Comparison of ENCODE assay signal across 22 mouse cellular contexts in genomic region chr7:141417731-141418681, GRCm38 (mm10). TPM values are rescaled to one million over a fixed set of nuclear protein-coding genes. Genes with fewer than 3 reads are reported as not detected.
DNase-seq lines count a peak whose midpoint lies in the region; ATAC-seq and TF ChIP-seq lines count a peak whose summit lies in the region.
"Had no signal": no experiment of that assay in that cellular context is flagged by ENCODE, and none has a peak within 500 bp of the region (broad histone marks: within the 10 kb centered on the region; RNA-seq: fewer than 3 reads in every experiment).

No protein-coding gene starts in this region.

- peaks cover 10% of the 10 kb centered on the region for H3K4me1 ChIP-seq in heart, embryonic 10.5 days
- peaks cover 11 to 12% of the 10 kb centered on the region in 2 experiments for H3K4me1 ChIP-seq in liver, embryonic 14.5 days (replicated peaks; ENCODE audit: control insufficient read depth in 2 of 2, insufficient read depth in 2 of 2, low read length in 1 of 2)
- peaks cover 6% of the 10 kb centered on the region for H3K4me1 ChIP-seq in ES-Bruce4 (ENCODE audit: control insufficient read depth, insufficient read depth, low read length)
- H3K4me1 ChIP-seq in intestine, postnatal 0 days (replicated peaks; ENCODE audit: control insufficient read depth, insufficient read depth, low read length) = peaks cover 3% of the 10 kb centered on the region; the same call in 1 of the 2 replicates

- DNase-seq in heart, embryonic 10.5 days (ENCODE audit: low spot score) = peak; percentile 71
- DNase-seq in heart, postnatal 10 days = no peak
- DNase-seq in liver, embryonic 14.5 days (ENCODE audit: low read depth in 3 of 3, low spot score in 3 of 3) = no peak
- no peak for DNase-seq in liver
- no peak for DNase-seq in left cerebral cortex, postnatal 14 days (ENCODE audit: low spot score in 2 of 2)
- DNase-seq in urinary bladder, postnatal 14 days (ENCODE audit: low spot score) = no peak
- DNase-seq: left cerebral cortex, postnatal 4 days; liver, embryonic 13.5 days; right cerebral cortex, adult 18-20 months; thymus, postnatal 4 days had no signal

- no peaks in the 10 kb centered on the region for H3K36me3 ChIP-seq in heart, embryonic 10.5 days
- no peaks in the 10 kb centered on the region for H3K36me3 ChIP-seq in liver, embryonic 14.5 days (replicated peaks; ENCODE audit: control insufficient read depth, insufficient read depth, low read depth)
- H3K36me3 ChIP-seq in ES-Bruce4 (ENCODE audit: control insufficient read depth, insufficient read depth, low read length, poor library complexity, severe bottlenecking) = no peaks in the 10 kb centered on the region
- no peaks in the 10 kb centered on the region for H3K36me3 ChIP-seq in intestine, postnatal 0 days (ENCODE audit: control insufficient read depth, insufficient read depth)
- H3K36me3 ChIP-seq: embryonic facial prominence, embryonic 12.5 days; heart, embryonic 15.5 days; hindbrain, embryonic 12.5 days; kidney, embryonic 15.5 days; liver, embryonic 13.5 days; midbrain, embryonic 13.5 days; neural tube, embryonic 13.5 days had no signal

- no peaks in the 10 kb centered on the region for H3K9me3 ChIP-seq in heart, embryonic 10.5 days
- no peaks in the 10 kb centered on the region for H3K9me3 ChIP-seq in liver, embryonic 14.5 days (ENCODE audit: control insufficient read depth, low read length)
- no peaks in the 10 kb centered on the region for H3K9me3 ChIP-seq in ES-Bruce4 (replicated peaks; ENCODE audit: control insufficient read depth, insufficient read depth, low read length, poor library complexity, severe bottlenecking)
- H3K9me3 ChIP-seq in intestine, postnatal 0 days (ENCODE audit: control insufficient read depth) = no peaks in the 10 kb centered on the region
- H3K9me3 ChIP-seq: embryonic facial prominence, embryonic 12.5 days; heart, embryonic 15.5 days; hindbrain, embryonic 12.5 days; kidney, embryonic 15.5 days; liver, embryonic 13.5 days; midbrain, embryonic 13.5 days; neural tube, embryonic 13.5 days had no signal

- 65% methylated on average over 8 of the region's 8 CpGs for WGBS in heart, embryonic 10.5 days
- 62% methylated on average over 8 of the region's 8 CpGs for WGBS in liver, embryonic 14.5 days (ENCODE audit: insufficient replicate concordance)
- 65% methylated on average over 8 of the region's 8 CpGs for WGBS in intestine, postnatal 0 days

- H3K4me2 ChIP-seq in liver, embryonic 14.5 days (ENCODE audit: low read depth) = no peak overlapping the region
- H3K4me2 ChIP-seq in intestine, postnatal 0 days (replicated peaks; ENCODE audit: low read depth) = no peak overlapping the region; the same call in 1 of the 2 replicates
- H3K4me2 ChIP-seq: embryonic facial prominence, embryonic 12.5 days; heart, embryonic 15.5 days; hindbrain, embryonic 12.5 days; kidney, embryonic 15.5 days; liver, embryonic 13.5 days; midbrain, embryonic 13.5 days; neural tube, embryonic 13.5 days had no signal

- TF ChIP-seq EP300 in liver, embryonic 14.5 days (IDR thresholded peaks at IDR 0.05; ENCODE audit: low read depth) = no peak
- TF ChIP-seq EP300 in ES-Bruce4 (IDR thresholded peaks at IDR 0.05; ENCODE audit: insufficient read depth, low read depth, low read length) = no peak

- no peak for TF ChIP-seq POLR2A in ES-Bruce4 (IDR thresholded peaks at IDR 0.05; ENCODE audit: insufficient read depth, low read length)

- H3K9ac ChIP-seq in liver, embryonic 14.5 days (replicated peaks) = no peak overlapping the region
- no peak overlapping the region for H3K9ac ChIP-seq in ES-Bruce4 (ENCODE audit: low read depth, poor library complexity, severe bottlenecking)
- H3K9ac ChIP-seq in intestine, postnatal 0 days (ENCODE audit: low read depth, low read length) = no peak overlapping the region
- H3K9ac ChIP-seq: embryonic facial prominence, embryonic 12.5 days; heart, embryonic 15.5 days; hindbrain, embryonic 12.5 days; kidney, embryonic 15.5 days; liver, embryonic 13.5 days; midbrain, embryonic 13.5 days; neural tube, embryonic 13.5 days had no signal

- no peak overlapping the region for H3K27ac ChIP-seq in heart, embryonic 10.5 days
- H3K27ac ChIP-seq in liver, embryonic 14.5 days = no peak overlapping the region
- no peak overlapping the region for H3K27ac ChIP-seq in ES-Bruce4 (ENCODE audit: insufficient read depth, low read length)
- peak overlapping the region; percentile 65 for H3K27ac ChIP-seq in intestine, postnatal 0 days (ENCODE audit: low read depth, low read length)
- H3K27ac ChIP-seq: embryonic facial prominence, embryonic 12.5 days; heart, embryonic 15.5 days; hindbrain, embryonic 12.5 days; kidney, embryonic 15.5 days; liver, embryonic 13.5 days; midbrain, embryonic 13.5 days; neural tube, embryonic 13.5 days had no signal

- ATAC-seq in liver, embryonic 14.5 days (ENCODE audit: insufficient read depth) = no peak
- ATAC-seq in intestine, postnatal 0 days = no peak
- ATAC-seq: CD4-positive, CD25-positive, alpha-beta regulatory T cell, adult 4 months; forebrain, embryonic 16.5 days; inflammation-experienced regulatory T-cells, adult 6 months; midbrain, embryonic 13.5 days had no signal

- TF ChIP-seq CTCF in liver, embryonic 14.5 days (IDR thresholded peaks at IDR 0.05; ENCODE audit: low read depth) = peak; percentile 44
- TF ChIP-seq CTCF in ES-Bruce4 (IDR thresholded peaks at IDR 0.05; ENCODE audit: low read depth, low read length) = peak; percentile 53
- peak; percentile 60 for TF ChIP-seq CTCF in intestine, postnatal 0 days (IDR thresholded peaks at IDR 0.05; ENCODE audit: low read depth)

- H3K27me3 ChIP-seq in heart, embryonic 10.5 days (ENCODE audit: insufficient read depth, poor library complexity, severe bottlenecking) = no peaks in the 10 kb centered on the region
- no peaks in the 10 kb centered on the region for H3K27me3 ChIP-seq in liver, embryonic 14.5 days (ENCODE audit: control insufficient read depth, insufficient read depth, low read length)
- no peaks in the 10 kb centered on the region for H3K27me3 ChIP-seq in ES-Bruce4 (ENCODE audit: control insufficient read depth, insufficient read depth, low read length, poor library complexity, severe bottlenecking)
- no peaks in the 10 kb centered on the region for H3K27me3 ChIP-seq in intestine, postnatal 0 days (replicated peaks; ENCODE audit: control insufficient read depth, insufficient read depth, low read length)
- H3K27me3 ChIP-seq: embryonic facial prominence, embryonic 12.5 days; heart, embryonic 15.5 days; kidney, embryonic 15.5 days; liver, embryonic 13.5 days; neural tube, embryonic 13.5 days had no signal

- intact Hi-C loops in heart, postnatal 10 days (cut with DNase I) = no loop called here
- intact Hi-C loops in left cerebral cortex, postnatal 14 days (cut with DNase I) = no loop called here

- no peak overlapping the region for H3K4me3 ChIP-seq in heart, embryonic 10.5 days
- no peak overlapping the region for H3K4me3 ChIP-seq in liver, embryonic 14.5 days (ENCODE audit: insufficient read depth in 1 of 2, low read depth in 2 of 2, low read length in 2 of 2)
- H3K4me3 ChIP-seq in ES-Bruce4 (ENCODE audit: low read depth, low read length) = no peak overlapping the region
- H3K4me3 ChIP-seq in intestine, postnatal 0 days (ENCODE audit: low read depth, low read length) = no peak overlapping the region
- H3K4me3 ChIP-seq: embryonic facial prominence, embryonic 12.5 days; heart, embryonic 15.5 days; hindbrain, embryonic 12.5 days; kidney, embryonic 15.5 days; liver, embryonic 13.5 days; midbrain, embryonic 13.5 days; neural tube, embryonic 13.5 days had no signal

RNA-seq across cellular contexts. Expression of gene Gatd1, which starts 4.1 kb away (rescaled TPM):
- polyA plus RNA-seq in heart, embryonic 10.5 days (2016; fragmentation: Nextera tagmentation; extraction: Ambion mirVana) = 29.5 and 37.4 TPM in 2 replicates
- total RNA-seq in heart, postnatal 10 days (2021) = 10 to 100 TPM; 12.2 to 15.0 TPM
- polyA plus RNA-seq in liver, embryonic 14.5 days (2012; rRNA removed) = 13.8 and 16.9 TPM in 2 replicates
- 8.7 and 10.3 TPM in 2 replicates for polyA plus RNA-seq in liver, embryonic 14.5 days (2014; fragmentation: Nextera tagmentation; extraction: Ambion mirVana)
- polyA plus RNA-seq in ES-Bruce4 (2011; ENCODE audit: insufficient read depth, insufficient read length, low read depth, missing spikeins) = 36.7 and 45.4 TPM in 2 replicates
- 34.3 and 37.1 TPM in 2 replicates for polyA plus RNA-seq in intestine, postnatal 0 days (2015; fragmentation: Nextera tagmentation; extraction: Ambion mirVana)
- 10 to 100 TPM; 36.0 to 42.6 TPM for total RNA-seq in left cerebral cortex, postnatal 14 days (2021)

RNA-seq across cellular contexts. Expression of gene Cend1, which starts 11.3 kb away (rescaled TPM):
- 13.7 and 23.5 TPM in 2 replicates for polyA plus RNA-seq in heart, embryonic 10.5 days (2016; fragmentation: Nextera tagmentation; extraction: Ambion mirVana)
- 1 to 10 TPM; 1.6 TPM for total RNA-seq in heart, postnatal 10 days (2021)
- 0.09 TPM in 1 of 2 replicates, not detected in the other for polyA plus RNA-seq in liver, embryonic 14.5 days (2012; rRNA removed)
- not detected in 2 replicates for polyA plus RNA-seq in liver, embryonic 14.5 days (2014; fragmentation: Nextera tagmentation; extraction: Ambion mirVana)
- 1.3 and 2.2 TPM in 2 replicates for polyA plus RNA-seq in ES-Bruce4 (2011; ENCODE audit: insufficient read depth, insufficient read length, low read depth, missing spikeins)
- polyA plus RNA-seq in intestine, postnatal 0 days (2015; fragmentation: Nextera tagmentation; extraction: Ambion mirVana) = 2.7 and 3.3 TPM in 2 replicates
- total RNA-seq in left cerebral cortex, postnatal 14 days (2021) = 100 to 1,000 TPM; 338 to 362 TPM
- total RNA-seq: megakaryocyte progenitor cell, adult 5-6 weeks had no signal
- polyA plus RNA-seq: CD4-positive, CD25-positive, alpha-beta regulatory T cell, adult 4 months had no signal

RNA-seq across cellular contexts. Expression of gene Slc25a22, which starts 19.7 kb away (rescaled TPM):
- polyA plus RNA-seq in heart, embryonic 10.5 days (2016; fragmentation: Nextera tagmentation; extraction: Ambion mirVana) = 22.6 and 30.8 TPM in 2 replicates
- 10 to 100 TPM; 53.3 to 59.8 TPM for total RNA-seq in heart, postnatal 10 days (2021)
- polyA plus RNA-seq in liver, embryonic 14.5 days (2012; rRNA removed) = 19.6 and 23.8 TPM in 2 replicates
- polyA plus RNA-seq in liver, embryonic 14.5 days (2014; fragmentation: Nextera tagmentation; extraction: Ambion mirVana) = 11.0 and 13.5 TPM in 2 replicates
- 16.3 and 19.9 TPM in 2 replicates for polyA plus RNA-seq in ES-Bruce4 (2011; ENCODE audit: insufficient read depth, insufficient read length, low read depth, missing spikeins)
- polyA plus RNA-seq in intestine, postnatal 0 days (2015; fragmentation: Nextera tagmentation; extraction: Ambion mirVana) = 65.8 and 67.7 TPM in 2 replicates
- 100 to 1,000 TPM; 331 to 339 TPM for total RNA-seq in left cerebral cortex, postnatal 14 days (2021)

RNA-seq across cellular contexts. Expression of gene Pidd1, which starts 25.8 kb away (rescaled TPM):
- 18.0 and 18.2 TPM in 2 replicates for polyA plus RNA-seq in heart, embryonic 10.5 days (2016; fragmentation: Nextera tagmentation; extraction: Ambion mirVana)
- 1 to 10 TPM; 2.3 to 3.5 TPM for total RNA-seq in heart, postnatal 10 days (2021)
- 15.5 and 18.7 TPM in 2 replicates for polyA plus RNA-seq in liver, embryonic 14.5 days (2012; rRNA removed)
- 6.1 and 9.4 TPM in 2 replicates for polyA plus RNA-seq in liver, embryonic 14.5 days (2014; fragmentation: Nextera tagmentation; extraction: Ambion mirVana)
- 22.1 and 27.6 TPM in 2 replicates for polyA plus RNA-seq in ES-Bruce4 (2011; ENCODE audit: insufficient read depth, insufficient read length, low read depth, missing spikeins)
- 1.4 and 1.6 TPM in 2 replicates for polyA plus RNA-seq in intestine, postnatal 0 days (2015; fragmentation: Nextera tagmentation; extraction: Ambion mirVana)
- total RNA-seq in left cerebral cortex, postnatal 14 days (2021) = 1 to 10 TPM; 1.2 to 2.4 TPM

RNA-seq across cellular contexts. Expression of gene Taldo1, which starts 26.0 kb away (rescaled TPM):
- 270 and 285 TPM in 2 replicates for polyA plus RNA-seq in heart, embryonic 10.5 days (2016; fragmentation: Nextera tagmentation; extraction: Ambion mirVana)
- total RNA-seq in heart, postnatal 10 days (2021) = 100 to 1,000 TPM; 137 to 155 TPM
- 212 and 266 TPM in 2 replicates for polyA plus RNA-seq in liver, embryonic 14.5 days (2012; rRNA removed)
- polyA plus RNA-seq in liver, embryonic 14.5 days (2014; fragmentation: Nextera tagmentation; extraction: Ambion mirVana) = 427 and 428 TPM in 2 replicates
- 210 and 226 TPM in 2 replicates for polyA plus RNA-seq in ES-Bruce4 (2011; ENCODE audit: insufficient read depth, insufficient read length, low read depth, missing spikeins)
- 706 and 711 TPM in 2 replicates for polyA plus RNA-seq in intestine, postnatal 0 days (2015; fragmentation: Nextera tagmentation; extraction: Ambion mirVana)
- total RNA-seq in left cerebral cortex, postnatal 14 days (2021) = 100 to 1,000 TPM; 102 to 119 TPM
